Mouse (Mus musculus) neural tube, embryonic 12.5 days (tissue): Measurements from ENCODE around the gene Cyth2. TPM values are rescaled to one million over a fixed set of nuclear protein-coding genes. Genes with fewer than 3 reads are reported as not detected.

ENCODE experiments used
- ATAC-seq: fragments of 200-750 bp; cut with Nextera tagmentation; 2 replicates; pipeline ENCODE4 v1.8.0; 2017; ENCODE audit warnings: low read depth, mild to moderate bottlenecking, moderate TSS enrichment, moderate library complexity; ENCODE audit not compliant: low FRiP score
- H3K27ac ChIP-seq: fragments of 300-500 bp; sonication (generic); 2 replicates; pipeline ENCODE4 v1.5.1; 2016
- H3K27me3 ChIP-seq: fragments of 300-500 bp; sonication (generic); replicated peaks from 2 replicates; pipeline ENCODE4 v1.6.1; 2016; ENCODE audit warnings: mild to moderate bottlenecking
- H3K36me3 ChIP-seq: fragments of 300-500 bp; sonication (generic); 2 replicates; pipeline ENCODE4 v1.6.1; 2016; ENCODE audit warnings: mild to moderate bottlenecking
- H3K4me1 ChIP-seq: fragments of 300-500 bp; sonication (generic); 2 replicates; pipeline ENCODE4 v1.6.1; 2016
- H3K4me2 ChIP-seq: fragments of 300-500 bp; sonication (generic); replicated peaks from 2 replicates; pipeline ENCODE4 v1.6.1; 2016; ENCODE audit warnings: mild to moderate bottlenecking
- H3K4me3 ChIP-seq: fragments of 300-500 bp; sonication (generic); 2 replicates; pipeline ENCODE4 v1.5.1; 2016
- H3K9ac ChIP-seq: fragments of 300-500 bp; sonication (generic); 2 replicates; pipeline ENCODE4 v1.6.1; 2016; ENCODE audit warnings: mild to moderate bottlenecking
- H3K9me3 ChIP-seq: fragments of 300-500 bp; sonication (generic); 2 replicates; pipeline ENCODE4 v1.6.1; 2016; ENCODE audit warnings: mild to moderate bottlenecking
- WGBS: fragments of 180-500 bp; shearing (Covaris S2); methylation state at CpG from one replicate; pipeline ENCODE4 v1.1.7; 2016; 5-methylcytosine and 5-hydroxymethylcytosine counted together
- polyA plus RNA-seq: library from polyadenylated mRNA; unstranded; fragments of >200 nt; fragmentation: Nextera tagmentation; extraction: Ambion mirVana; gene quantifications from 2 replicates; pipeline ENCODE4 v1.2.1, GENCODE M21; 2016

The Cyth2 gene
- polyA plus RNA-seq, 1 experiment from 2014 or later: 308 TPM

- no peaks in the 10 kb centered on the region for H3K36me3 ChIP-seq
- WGBS: 20% methylated on average over 22 of the region's 22 CpGs
- H3K4me3 ChIP-seq: no peak overlapping the region
- ATAC-seq: no peak
- H3K4me1 ChIP-seq: peaks cover 15% of the 10 kb centered on the region; the same call in 1 of the 2 replicates
- H3K9ac ChIP-seq: no peak overlapping the region
- no peaks in the 10 kb centered on the region; the same call in 1 of the 2 replicates for H3K27me3 ChIP-seq
- H3K4me2 ChIP-seq: peak overlapping the region; percentile 39
- H3K27ac ChIP-seq: no peak overlapping the region
- H3K9me3 ChIP-seq: no peaks in the 10 kb centered on the region
These were observed 35.2 kb downstream of the Cyth2 start for GRCm38 (mm10) chr7:45779081-45779641.

- H3K27ac ChIP-seq: no peak overlapping the region
- WGBS: 84% methylated on average over 7 of the region's 7 CpGs
These were observed 39.1 kb downstream of the Cyth2 start for GRCm38 (mm10) chr7:45775237-45775636.

GRCm38 (mm10) chr7:45771101-45771500, 43.3 kb downstream of the Cyth2 start:
- H3K4me3 ChIP-seq: no peak overlapping the region
- H3K36me3 ChIP-seq: no peaks in the 10 kb centered on the region
- H3K27me3 ChIP-seq: no peaks in the 10 kb centered on the region
- no peaks in the 10 kb centered on the region for H3K4me1 ChIP-seq
- no peak for ATAC-seq
- H3K27ac ChIP-seq: no peak overlapping the region
- WGBS: 66% methylated on average over 4 of the region's 4 CpGs
- H3K9me3 ChIP-seq: no peaks in the 10 kb centered on the region
- H3K4me2 ChIP-seq: no peak overlapping the region
- H3K9ac ChIP-seq: no peak overlapping the region

More at GRCm38 (mm10) chr7:45775237-45775636, 39.1 kb downstream of the Cyth2 start:
- H3K9me3 ChIP-seq: no peaks in the 10 kb centered on the region
- H3K9ac ChIP-seq: no peak overlapping the region
- H3K27me3 ChIP-seq: no peaks in the 10 kb centered on the region; the same call in 1 of the 2 replicates
- H3K4me3 ChIP-seq: no peak overlapping the region
- no peak for ATAC-seq
- no peaks in the 10 kb centered on the region for H3K36me3 ChIP-seq
- H3K4me2 ChIP-seq: no peak overlapping the region
- H3K4me1 ChIP-seq: 0 out of 2 replicates have a peak, but pooled peaks cover 12% of the 10 kb centered on the region

- H3K27me3 ChIP-seq: no peaks in the 10 kb centered on the region
- no peak for ATAC-seq
- no peak overlapping the region for H3K27ac ChIP-seq
- H3K4me2 ChIP-seq: no peak overlapping the region
- H3K36me3 ChIP-seq: no peaks in the 10 kb centered on the region
- H3K4me1 ChIP-seq: no peaks in the 10 kb centered on the region
- H3K4me3 ChIP-seq: no peak overlapping the region
- 79% methylated on average over 8 of the region's 8 CpGs for WGBS
- no peaks in the 10 kb centered on the region for H3K9me3 ChIP-seq
- H3K9ac ChIP-seq: no peak overlapping the region
These were observed 43.8 kb downstream of the Cyth2 start for GRCm38 (mm10) chr7:45770427-45771082.

GRCm38 (mm10) chr7:45767500-45767899, 46.9 kb downstream of the Cyth2 start:
- H3K9ac ChIP-seq: no peak overlapping the region
- no peaks in the 10 kb centered on the region for H3K36me3 ChIP-seq
- no peaks in the 10 kb centered on the region for H3K9me3 ChIP-seq
- 91% methylated on average over 6 of the region's 6 CpGs for WGBS
- no peak overlapping the region for H3K4me2 ChIP-seq
- H3K4me1 ChIP-seq: no peaks in the 10 kb centered on the region
- no peaks in the 10 kb centered on the region for H3K27me3 ChIP-seq
- H3K4me3 ChIP-seq: no peak overlapping the region
- no peak overlapping the region for H3K27ac ChIP-seq
- ATAC-seq: no peak

GRCm38 (mm10) chr7:45766764-45767163, 47.6 kb downstream of the Cyth2 start:
- H3K4me1 ChIP-seq: no peaks in the 10 kb centered on the region
- no peaks in the 10 kb centered on the region for H3K9me3 ChIP-seq
- no peak overlapping the region for H3K27ac ChIP-seq
- no peak overlapping the region for H3K4me2 ChIP-seq
- no peak overlapping the region for H3K9ac ChIP-seq
- no peak for ATAC-seq
- no peaks in the 10 kb centered on the region for H3K36me3 ChIP-seq
- H3K4me3 ChIP-seq: no peak overlapping the region
- WGBS: 60% methylated on average over 8 of the region's 8 CpGs
- H3K27me3 ChIP-seq: no peaks in the 10 kb centered on the region

GRCm38 (mm10) chr7:45765995-45766394, 48.4 kb downstream of the Cyth2 start:
- Histone ChIP-seq H3K4me2 (no peak overlapping the region), H3K36me3 (no peaks in the 10 kb centered on the region), H3K27ac (no peak overlapping the region), H3K9me3 (no peaks in the 10 kb centered on the region), H3K4me1 (no peaks in the 10 kb centered on the region), H3K27me3 (no peaks in the 10 kb centered on the region), H3K9ac (no peak overlapping the region), H3K4me3 (no peak overlapping the region)
- 57% methylated on average over 8 of the region's 8 CpGs for WGBS
- no peak for ATAC-seq

- H3K27ac ChIP-seq: no peak overlapping the region
- H3K4me2 ChIP-seq: no peak overlapping the region
- H3K27me3 ChIP-seq: peaks cover 27% of the 10 kb centered on the region
- no peak overlapping the region for H3K4me3 ChIP-seq
- no peak overlapping the region for H3K9ac ChIP-seq
- peaks cover 5% of the 10 kb centered on the region for H3K4me1 ChIP-seq
- H3K9me3 ChIP-seq: no peaks in the 10 kb centered on the region
- ATAC-seq: no peak
- 73% methylated on average over 5 of the region's 5 CpGs for WGBS
- no peaks in the 10 kb centered on the region for H3K36me3 ChIP-seq
These were observed 54.2 kb downstream of the Cyth2 start for GRCm38 (mm10) chr7:45760151-45760550.

GRCm38 (mm10) chr7:45759400-45759799, 55.0 kb downstream of the Cyth2 start:
- 8% methylated on average over 22 of the region's 27 CpGs for WGBS

More at GRCm38 (mm10) chr7:45759400-45759799, 55.0 kb downstream of the Cyth2 start:
- no peaks in the 10 kb centered on the region for H3K36me3 ChIP-seq
- ATAC-seq: no peak
- H3K9ac ChIP-seq: 0 out of 2 replicates have a peak overlapping the region, but pooled peaks have one; percentile 26
- H3K27ac ChIP-seq: no peak overlapping the region
- H3K27me3 ChIP-seq: peaks cover 27% of the 10 kb centered on the region
- H3K4me2 ChIP-seq: peak overlapping the region; percentile 51
- H3K4me3 ChIP-seq: 0 out of 2 replicates have a peak overlapping the region, but pooled peaks have one; percentile 13
- H3K9me3 ChIP-seq: no peaks in the 10 kb centered on the region
- peaks cover 5% of the 10 kb centered on the region for H3K4me1 ChIP-seq

Other genes with a start within 250 kb of the Cyth2 start
- gene Bcat2, start 244.4 kb downstream of the Cyth2 start, polyA plus RNA-seq: 25.7 and 29.2 TPM in 2 replicates
- not detected in 2 replicates for gene Fgf21, start 199.1 kb downstream of the Cyth2 start, polyA plus RNA-seq
- not detected in 2 replicates for gene Fut1, start 197.3 kb downstream of the Cyth2 start, polyA plus RNA-seq
- 0.23 TPM in 1 of 2 replicates, not detected in the other for gene Izumo1, start 192.8 kb downstream of the Cyth2 start, polyA plus RNA-seq
- gene Rasip1, start 187.1 kb downstream of the Cyth2 start, polyA plus RNA-seq: 16.5 and 16.8 TPM in 2 replicates
- gene Mamstr, start 174.6 kb downstream of the Cyth2 start, polyA plus RNA-seq: 3.5 and 4.9 TPM in 2 replicates
- gene Fut2, start 148.2 kb downstream of the Cyth2 start, polyA plus RNA-seq: 0.17 and 0.20 TPM in 2 replicates
- 1.2 and 1.7 TPM in 2 replicates for gene Ntn5, start 130.6 kb downstream of the Cyth2 start, polyA plus RNA-seq
- gene Sec1, start 120.2 kb downstream of the Cyth2 start, polyA plus RNA-seq: 1.0 and 1.2 TPM in 2 replicates
- gene Car11, start 114.7 kb downstream of the Cyth2 start, polyA plus RNA-seq: 35.5 and 36.6 TPM in 2 replicates
- gene Dbp, start 109.5 kb downstream of the Cyth2 start, polyA plus RNA-seq: 4.1 TPM in 2 replicates
- 665 and 700 TPM in 2 replicates for gene Rpl18, start 99.1 kb downstream of the Cyth2 start, polyA plus RNA-seq
- gene Sphk2, start 96.6 kb downstream of the Cyth2 start, polyA plus RNA-seq: 28.0 and 29.0 TPM in 2 replicates
- 0.94 and 1.00 TPM in 2 replicates for gene Fam83e, start 93.4 kb downstream of the Cyth2 start, polyA plus RNA-seq
- gene Spaca4, start 88.8 kb downstream of the Cyth2 start, polyA plus RNA-seq: not detected in 2 replicates
- 10.9 and 14.1 TPM in 2 replicates for gene Lmtk3, start 30.8 kb downstream of the Cyth2 start, polyA plus RNA-seq
- gene Sult2b1, start 29.9 kb downstream of the Cyth2 start, polyA plus RNA-seq: 2.1 and 2.4 TPM in 2 replicates
- gene Kcnj14, start 10.2 kb upstream of the Cyth2 start, polyA plus RNA-seq: 0.86 and 0.87 TPM in 2 replicates
- 48.3 and 50.7 TPM in 2 replicates for gene Grwd1, start 16.4 kb upstream of the Cyth2 start, polyA plus RNA-seq
- 41.8 and 54.4 TPM in 2 replicates for gene Kdelr1, start 58.2 kb upstream of the Cyth2 start, polyA plus RNA-seq
- gene Grin2d, start 63.8 kb upstream of the Cyth2 start, polyA plus RNA-seq: 1.3 and 1.5 TPM in 2 replicates
- gene Syngr4, start 82.1 kb upstream of the Cyth2 start, polyA plus RNA-seq: 0.22 and 0.56 TPM in 2 replicates
- gene Tmem143, start 82.4 kb upstream of the Cyth2 start, polyA plus RNA-seq: 3.9 and 4.4 TPM in 2 replicates
- 32.8 and 33.2 TPM in 2 replicates for gene Emp3, start 106.8 kb upstream of the Cyth2 start, polyA plus RNA-seq
- gene Ccdc114, start 109.5 kb upstream of the Cyth2 start, polyA plus RNA-seq: 2.8 and 3.7 TPM in 2 replicates
- gene Abcc6, start 215.7 kb upstream of the Cyth2 start, polyA plus RNA-seq: 0.22 and 0.71 TPM in 2 replicates
- gene Nomo1, start 219.1 kb upstream of the Cyth2 start, polyA plus RNA-seq: 33.3 and 36.4 TPM in 2 replicates